Mouse (Mus musculus) layer of hippocampus, adult 18-20 months (tissue): ENCODE measurements at regions not wholly inside any gene's neighbourhood (a gene's known extent, or its start where the extent isn't known, plus 50 kb on each side); places are given as distances from the start of the nearest gene placed in this dataset.
A peak's percentile ranks its signal among the peaks of the same experiment; 100 is the strongest.
"Not testable (repeated sequence)": the region's sequence is repeated elsewhere in the genome, so short reads cannot be mapped to it uniquely, and the experiment has no call there.

ENCODE experiments used
- DNase-seq, 2 experiments: peaks; one replicate each; pipeline ENCODE4 v3.0.0; 2022; ENCODE audit warnings: low spot score in 2 of 2

DNA sequence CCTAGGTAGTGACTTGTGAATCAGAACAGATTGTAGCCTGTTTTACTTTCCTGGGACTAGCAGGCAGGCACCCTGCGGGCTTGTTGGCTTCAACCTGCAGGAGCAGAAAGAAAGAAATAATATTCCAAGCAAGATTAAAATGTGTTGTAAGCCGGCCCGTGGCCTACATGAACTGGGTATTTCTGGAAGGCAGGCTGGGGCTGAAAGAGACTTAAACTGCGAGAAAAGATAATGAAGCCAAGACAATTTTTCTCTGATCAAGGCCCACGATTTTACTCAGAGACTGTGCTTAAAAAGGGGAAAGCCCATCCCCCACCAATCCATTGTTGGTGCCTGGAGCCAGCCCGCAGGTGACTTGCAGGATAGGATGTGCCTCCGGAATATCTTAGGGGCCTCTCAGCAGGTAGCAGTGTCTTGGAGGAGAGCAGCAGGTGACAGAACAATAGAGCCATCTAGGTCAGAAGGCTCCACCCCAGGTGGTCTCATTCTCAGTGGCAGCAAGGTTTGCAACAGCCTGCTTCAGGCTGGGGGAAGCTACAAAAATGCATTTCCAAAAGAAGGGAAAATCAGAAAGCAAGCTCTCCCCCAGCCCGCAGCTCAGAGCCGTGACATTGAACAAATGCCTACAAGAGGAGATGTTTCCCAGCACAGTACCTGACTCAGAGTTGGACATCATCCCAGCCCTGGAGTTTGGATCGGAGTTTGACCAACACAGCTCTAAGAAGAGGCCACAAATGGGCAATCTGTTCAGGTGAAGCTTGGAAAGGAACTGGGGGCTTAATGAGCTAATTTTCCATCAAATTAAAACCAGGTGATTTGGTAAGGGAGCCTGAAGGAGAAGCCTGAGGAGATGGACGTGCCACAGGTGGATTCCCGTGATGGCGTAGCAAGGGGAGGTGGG lies 121.4 kb upstream of the Slc1a3 start:
- DNase-seq = no peak

DNA sequence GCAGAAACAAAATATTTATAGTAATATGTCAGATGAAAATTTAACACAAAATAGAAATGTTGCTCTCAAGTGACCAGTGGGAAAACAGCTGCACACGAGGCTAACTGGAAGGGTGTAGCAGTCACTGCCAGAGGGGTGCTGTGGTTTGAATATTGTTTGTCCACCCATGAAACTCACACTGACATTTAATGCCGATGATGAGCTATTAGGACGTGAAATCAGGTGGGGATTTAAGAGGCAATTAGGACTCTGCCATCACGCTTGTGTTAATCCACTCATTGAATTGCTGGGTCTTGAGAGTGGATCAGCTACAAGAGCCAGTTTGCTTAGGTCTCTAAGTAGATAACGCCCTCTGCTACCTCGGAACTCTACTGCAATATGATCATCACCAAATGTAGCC lies 114.3 kb upstream of the Slc1a3 start:
- no peak for DNase-seq

DNA sequence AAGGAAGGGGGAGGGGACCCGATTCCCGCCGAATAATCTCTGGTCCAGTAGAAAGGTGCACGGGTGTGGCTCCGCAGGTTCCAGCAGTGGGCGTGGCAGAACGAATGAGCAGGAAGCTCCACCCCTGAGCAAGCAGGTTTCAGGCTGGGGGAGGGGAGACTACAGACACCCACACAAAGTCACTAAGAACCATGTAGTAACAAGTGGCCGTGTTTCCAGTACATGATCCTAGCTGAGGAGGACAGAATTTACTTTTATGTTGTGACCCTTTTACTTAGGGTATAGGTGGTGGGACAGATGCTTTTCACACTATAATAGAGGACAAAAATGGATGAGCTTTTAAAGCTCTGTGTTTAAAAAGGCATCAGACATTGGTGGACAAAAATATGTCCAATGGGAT lies 112.2 kb upstream of the Slc1a3 start:
- DNase-seq = not testable (repeated sequence)

DNA sequence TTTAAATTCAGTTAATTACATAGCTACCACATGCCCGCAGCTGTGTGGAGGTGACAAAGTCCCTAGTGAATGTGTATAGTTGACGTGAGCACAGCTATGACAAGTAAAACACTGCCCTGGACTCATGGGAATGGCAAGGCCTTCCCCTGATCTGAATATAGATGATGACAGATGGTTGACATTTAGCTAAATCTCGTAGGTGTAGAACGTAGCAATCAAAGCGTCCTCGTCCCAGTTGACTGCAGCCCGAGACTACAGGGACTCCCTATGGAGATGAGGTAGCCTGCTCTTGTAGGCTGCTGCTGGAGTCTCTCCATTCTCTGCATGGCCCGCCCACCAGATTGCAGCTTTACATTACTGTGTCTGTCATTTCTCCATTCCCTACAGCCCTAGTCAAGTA lies 107.0 kb upstream of the Slc1a3 start:
- DNase-seq = peak in 1 of 2 experiments; percentile 20

DNA sequence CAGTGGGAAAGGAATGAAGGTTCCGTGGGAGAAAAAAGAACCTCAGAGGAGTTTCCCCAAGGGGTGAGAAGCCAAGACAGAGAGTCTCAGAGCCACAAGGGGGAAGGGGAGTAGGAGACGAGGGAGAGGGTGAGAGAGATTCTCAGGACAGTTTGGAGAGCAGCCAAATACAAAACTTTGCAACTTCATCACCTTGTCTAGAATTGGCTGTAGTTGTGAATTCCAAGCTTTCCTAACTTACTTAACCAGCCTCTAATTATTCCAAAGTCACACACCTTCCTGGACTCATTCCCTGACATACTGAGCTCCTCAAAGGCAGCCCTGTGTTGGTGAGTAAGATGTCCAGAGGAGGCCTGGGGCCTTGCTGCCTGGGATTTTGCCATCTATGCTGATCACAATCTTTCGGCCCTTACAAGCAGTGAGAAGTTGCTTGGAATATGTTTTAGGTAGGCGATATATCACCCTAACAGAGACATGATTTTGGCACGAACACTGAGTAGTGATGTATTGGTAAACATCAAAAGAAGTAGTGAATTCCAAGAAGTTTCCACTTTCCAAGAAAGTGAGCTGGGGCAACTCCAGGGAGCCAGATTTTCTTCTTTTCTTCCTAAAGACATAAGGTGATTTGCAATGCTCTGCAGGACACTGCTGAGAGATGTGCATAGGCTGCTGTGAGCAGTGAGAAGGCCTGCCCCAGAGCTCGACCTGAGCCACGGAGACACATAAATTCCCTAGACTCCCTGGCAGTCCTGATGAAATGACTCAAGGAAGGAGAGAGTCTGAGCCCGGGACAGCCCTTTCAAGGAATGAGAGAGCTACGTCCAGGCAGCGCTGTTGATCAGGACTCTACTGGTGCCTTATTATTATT lies 106.2 kb upstream of the Slc1a3 start:
- DNase-seq = no peak

DNA sequence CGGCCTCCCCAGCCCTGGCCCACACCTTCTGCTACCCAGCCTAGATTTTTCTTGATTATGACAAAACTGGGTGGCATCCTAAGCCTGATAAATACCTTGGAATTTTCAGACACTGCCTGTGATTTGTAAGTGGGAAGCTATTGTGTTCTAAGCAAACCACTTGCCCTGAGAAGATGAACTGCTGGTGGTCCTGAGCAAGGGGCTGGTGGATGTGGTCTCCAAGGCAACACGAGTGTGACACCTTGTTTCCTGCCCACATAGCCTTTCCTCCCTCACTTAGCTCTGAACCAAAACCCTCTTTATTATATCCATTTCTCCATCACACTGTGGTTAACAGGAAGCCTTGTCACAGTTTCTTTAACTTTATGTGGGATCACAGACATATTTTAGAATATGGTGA lies 105.4 kb upstream of the Slc1a3 start:
- no peak for DNase-seq

DNA sequence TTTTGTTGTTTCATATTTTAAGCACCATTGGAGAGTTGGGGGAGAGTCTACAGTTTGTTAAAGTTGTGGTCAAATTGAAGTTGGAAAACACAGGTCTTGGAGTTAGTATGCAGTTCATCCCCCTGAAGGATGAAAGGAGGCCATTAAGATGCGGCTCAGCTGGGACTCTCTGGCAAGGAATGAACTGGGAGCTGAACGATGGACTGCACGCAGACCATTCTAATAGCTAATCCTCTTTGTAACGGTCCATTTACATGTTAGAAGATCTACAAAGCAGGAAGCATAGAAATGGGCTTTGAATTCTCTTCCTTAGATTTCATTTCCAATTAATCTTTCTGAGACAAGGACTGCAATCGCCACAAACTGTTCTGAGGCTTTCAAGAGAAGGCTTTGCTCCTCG lies 104.7 kb upstream of the Slc1a3 start:
- peak in 1 of 2 experiments; percentile 42 for DNase-seq

DNA sequence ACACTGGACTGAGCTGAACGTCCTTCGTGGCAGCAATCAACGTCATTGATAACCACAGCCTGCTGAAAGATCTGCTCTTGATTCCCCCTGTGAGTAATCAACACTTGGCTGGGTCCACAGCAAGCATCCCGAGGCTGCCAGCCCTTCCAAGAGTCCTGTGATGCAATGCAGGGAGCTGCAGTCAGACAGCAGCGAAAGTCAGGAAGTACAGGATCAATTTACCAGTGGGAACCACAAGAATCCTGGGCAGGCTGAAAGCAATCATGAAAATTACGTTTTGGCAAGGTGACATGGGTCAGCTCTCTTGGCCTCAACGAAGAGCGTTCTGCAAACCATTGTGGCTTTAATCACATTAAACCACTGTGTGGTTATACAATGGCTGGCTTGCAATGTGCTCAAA lies 95.8 kb upstream of the Slc1a3 start:
- DNase-seq = no peak

DNA sequence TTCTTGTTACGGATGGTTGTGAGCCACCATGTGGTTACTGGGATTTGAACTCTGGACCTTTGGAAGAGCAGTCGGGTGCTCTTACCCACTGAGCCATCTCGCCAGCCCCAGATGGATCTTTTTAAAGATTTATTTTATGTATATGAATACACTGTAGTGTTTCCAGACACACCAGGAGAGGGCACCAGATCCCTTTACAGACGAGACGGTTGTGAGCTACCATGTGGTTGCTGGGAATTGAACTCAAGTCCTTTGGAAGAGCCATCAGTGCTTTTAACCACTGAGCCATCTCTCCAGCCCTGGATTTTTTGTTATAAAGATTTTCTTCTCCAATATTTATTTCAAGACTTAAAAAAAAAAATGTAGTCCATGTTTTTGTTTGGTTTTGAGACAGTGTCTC lies 95.0 kb upstream of the Slc1a3 start:
- not testable (repeated sequence) for DNase-seq

DNA sequence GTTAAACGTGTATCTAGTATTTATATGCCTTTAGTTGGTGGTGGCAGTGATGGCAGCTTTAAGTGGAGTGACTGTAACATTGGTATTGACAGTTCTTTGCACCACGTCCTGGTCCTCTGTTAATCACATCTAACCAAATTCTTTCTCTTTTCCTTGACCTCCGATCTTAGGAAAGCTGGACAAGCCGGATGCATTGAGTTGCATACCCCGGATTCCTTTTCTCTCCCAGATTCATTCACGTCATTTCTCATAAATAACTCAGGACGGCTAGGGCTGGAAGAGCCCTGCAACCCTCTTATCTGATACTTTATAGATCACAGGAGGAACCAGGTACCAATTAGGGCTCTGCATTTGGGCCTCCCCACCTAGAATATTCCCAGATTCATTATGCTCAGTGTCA lies 91.5 kb upstream of the Slc1a3 start:
- no peak for DNase-seq

DNA sequence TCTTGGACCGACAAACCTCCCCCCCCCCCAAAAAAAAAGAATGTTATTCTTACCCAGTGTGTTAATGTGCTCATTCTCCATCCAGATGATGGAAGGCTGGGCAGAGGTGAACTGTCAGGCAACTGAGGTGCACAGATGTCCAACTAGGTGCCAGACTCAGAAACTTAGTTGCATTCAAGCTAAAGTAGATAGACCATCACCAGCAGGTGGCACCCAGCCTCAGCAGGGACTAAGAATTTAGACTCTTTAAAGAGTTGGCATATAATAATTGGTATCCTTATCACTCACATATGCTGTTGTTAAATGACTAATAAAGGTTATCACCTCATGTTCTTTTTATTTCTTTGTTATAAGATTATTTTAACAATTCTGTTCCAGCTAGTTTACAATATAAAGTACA lies 86.5 kb upstream of the Slc1a3 start:
- no peak for DNase-seq

DNA sequence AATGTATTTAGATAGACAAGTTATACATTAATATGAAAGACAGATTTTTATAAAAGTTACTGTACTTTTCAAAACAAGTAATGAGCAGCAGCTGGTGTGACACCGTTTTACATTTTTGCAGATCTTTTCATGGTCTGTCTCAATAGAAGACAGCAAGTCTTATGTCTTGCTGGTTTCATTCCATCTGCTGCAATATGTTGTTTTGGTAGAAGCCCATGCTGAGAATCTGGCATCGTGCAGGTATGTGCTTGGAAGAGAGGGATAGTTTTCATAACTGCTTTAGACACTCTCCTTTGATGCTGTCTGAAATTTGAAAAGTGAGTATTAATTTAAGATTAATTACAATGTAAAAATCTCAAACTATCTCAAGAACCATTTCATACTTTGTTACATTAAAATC lies 81.5 kb upstream of the Slc1a3 start:
- peak; percentile 23 to 37 for DNase-seq

DNA sequence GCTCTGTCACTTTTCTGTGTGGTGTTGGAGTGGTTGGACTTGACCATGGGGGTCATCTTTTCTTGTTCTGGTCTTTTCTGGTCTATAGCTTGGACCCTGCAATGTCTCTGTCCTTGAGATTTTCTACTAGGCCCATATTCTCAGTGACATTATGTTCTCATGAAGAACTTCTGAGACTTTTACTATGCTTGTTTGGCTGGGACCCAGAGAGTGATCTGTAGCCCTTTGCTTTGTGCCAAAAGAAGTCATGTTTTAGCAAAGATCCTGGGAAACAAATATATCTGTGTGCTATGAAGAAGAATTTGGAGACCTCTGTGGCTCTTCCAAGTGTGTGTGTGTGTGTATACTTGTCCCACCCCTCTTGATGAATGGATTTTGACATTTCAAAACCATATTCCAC lies 79.4 kb upstream of the Slc1a3 start:
- DNase-seq = no peak

DNA sequence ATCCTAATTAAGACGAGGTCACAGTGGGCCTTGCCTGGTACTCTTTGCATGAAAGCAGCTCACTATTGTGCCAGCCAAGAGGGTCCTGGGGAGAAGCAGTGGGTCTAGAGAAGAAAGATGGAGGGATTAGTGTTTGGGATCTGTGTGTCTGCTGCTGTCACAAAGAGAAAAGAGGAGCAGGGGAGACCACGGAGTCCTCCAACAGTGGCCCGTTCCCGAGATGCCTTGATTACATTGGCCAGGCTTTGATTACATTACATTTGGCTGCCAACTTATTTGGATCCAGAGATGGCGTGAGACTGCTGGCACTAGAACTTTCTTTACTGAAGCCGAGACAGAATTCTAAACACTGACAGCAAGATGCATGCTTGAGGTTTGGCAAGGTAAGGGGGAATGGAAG lies 78.4 kb upstream of the Slc1a3 start:
- no peak for DNase-seq

DNA sequence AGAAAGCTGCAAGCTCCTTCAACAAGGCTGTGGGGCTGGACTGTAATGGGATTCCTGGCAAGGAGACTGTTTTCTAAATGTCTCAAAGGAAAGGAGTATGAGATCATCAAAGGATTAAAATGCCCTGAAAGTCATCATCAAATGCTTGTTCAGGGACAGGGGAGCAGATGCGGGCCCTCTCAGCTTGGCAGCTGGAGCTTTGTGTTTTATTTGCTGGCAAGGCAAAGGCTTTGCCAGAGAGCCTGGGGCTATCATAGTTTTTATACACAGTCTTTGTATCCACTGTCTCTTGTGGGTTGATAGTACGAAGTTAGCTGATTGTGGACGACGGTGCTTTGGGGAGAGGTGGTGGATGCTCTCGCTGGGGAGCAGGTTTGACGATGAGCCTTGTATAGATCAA lies 75.0 kb upstream of the Slc1a3 start:
- DNase-seq = no peak

DNA sequence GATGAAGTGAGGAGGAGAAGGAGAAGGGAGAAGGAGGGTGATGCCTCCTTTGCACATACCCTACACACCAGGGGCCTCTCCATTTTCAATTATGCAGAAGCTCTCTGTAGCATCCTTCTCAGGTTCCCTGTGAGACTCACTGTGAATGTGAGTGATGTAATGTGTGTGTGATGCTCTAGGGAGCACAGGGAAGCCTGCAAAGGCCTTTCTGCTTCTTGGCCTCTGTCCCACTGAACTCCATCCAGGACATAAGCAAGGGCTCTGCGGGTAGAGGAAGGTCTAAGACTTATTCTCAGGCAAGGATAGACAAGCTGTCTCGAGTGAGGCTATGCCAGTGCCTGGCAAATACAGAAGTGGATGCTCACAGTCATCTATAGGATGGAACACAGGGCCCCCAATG lies 73.0 kb upstream of the Slc1a3 start:
- DNase-seq = no peak

DNA sequence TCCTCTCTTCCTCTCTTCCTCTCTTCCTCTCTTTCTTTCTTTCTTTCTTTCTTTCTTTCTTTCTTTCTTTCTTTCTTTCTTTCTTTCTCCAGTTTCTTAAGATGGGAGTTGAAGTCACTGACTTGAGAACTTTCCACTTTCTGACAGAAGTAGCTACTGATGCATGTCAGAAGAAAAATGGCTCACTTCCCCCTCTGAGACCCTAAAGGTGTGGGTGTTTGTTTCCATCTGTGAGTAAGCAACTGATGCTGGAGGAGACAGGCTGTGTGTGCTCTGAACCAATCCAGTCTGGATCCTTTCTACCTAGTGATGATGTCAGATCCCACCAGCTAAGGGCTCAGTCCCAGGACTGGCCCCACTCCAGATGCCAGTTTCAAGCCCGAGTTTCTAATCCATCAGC lies 72.5 kb upstream of the Slc1a3 start:
- no peak for DNase-seq

DNA sequence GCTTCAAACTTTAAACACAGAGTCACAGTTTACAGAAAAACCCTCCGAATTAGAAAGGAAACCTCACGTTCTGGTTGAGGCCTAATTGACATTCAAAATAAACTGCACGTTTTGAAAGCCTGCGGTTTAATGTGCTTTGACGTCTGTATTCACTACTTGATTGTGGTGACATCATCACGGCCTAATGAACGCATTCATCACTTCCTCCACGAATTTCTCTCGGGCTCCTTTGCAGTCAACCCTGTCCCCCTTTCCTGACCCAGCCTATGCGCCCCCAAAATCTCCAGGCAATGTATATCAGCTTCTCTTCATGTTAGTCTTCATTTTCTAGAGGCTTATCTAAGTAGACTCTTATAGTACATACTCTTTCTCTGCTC lies 71.6 kb upstream of the Slc1a3 start:
- no peak for DNase-seq

DNA sequence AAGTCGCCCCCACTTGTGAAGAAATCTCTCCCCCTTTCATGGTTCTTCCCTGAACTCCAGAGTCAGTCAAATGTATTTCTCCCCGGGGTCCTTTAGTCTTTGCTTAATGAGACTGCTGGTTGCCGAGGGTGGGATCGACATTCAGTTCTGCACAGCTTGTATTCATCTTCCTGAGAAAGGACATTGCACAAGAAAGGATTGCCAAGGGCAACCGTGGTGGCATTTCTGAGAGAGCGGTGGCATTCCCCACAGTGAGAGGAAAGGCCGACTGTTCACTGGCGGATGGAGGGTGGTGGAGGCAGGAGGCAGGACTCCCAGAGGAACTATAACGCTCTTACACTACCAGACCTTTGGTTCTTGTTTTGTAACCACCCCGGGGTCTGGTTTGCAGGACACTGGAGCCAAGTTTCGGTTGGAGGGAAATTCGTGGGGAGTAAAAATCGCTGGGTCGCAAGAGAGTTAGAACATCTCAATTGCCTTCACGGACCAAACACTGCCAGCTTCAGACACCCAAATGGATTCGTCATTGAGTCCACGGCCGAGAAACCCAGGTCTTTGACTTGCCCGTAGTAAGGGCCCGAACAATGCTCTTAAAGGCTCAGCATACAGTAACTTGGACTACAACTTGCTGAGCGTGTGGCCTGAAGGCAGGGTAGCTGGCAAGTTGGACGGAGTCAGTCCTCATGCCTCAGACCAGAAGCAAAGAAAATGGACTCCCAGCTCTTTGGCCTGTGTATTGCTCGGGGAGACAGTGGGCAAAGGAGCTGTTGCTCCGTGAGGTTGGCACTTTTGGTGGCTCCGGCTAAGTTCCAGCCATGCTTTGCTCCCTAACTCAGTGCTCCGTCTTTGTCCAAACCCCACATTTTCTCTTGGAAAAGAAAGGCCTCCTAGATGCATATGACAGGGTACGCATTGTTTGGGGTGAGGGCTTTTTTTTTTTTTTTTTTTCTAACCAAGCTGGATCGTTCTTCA lies 70.9 kb upstream of the Slc1a3 start:
- peak; percentile 12 to 42 for DNase-seq

DNA sequence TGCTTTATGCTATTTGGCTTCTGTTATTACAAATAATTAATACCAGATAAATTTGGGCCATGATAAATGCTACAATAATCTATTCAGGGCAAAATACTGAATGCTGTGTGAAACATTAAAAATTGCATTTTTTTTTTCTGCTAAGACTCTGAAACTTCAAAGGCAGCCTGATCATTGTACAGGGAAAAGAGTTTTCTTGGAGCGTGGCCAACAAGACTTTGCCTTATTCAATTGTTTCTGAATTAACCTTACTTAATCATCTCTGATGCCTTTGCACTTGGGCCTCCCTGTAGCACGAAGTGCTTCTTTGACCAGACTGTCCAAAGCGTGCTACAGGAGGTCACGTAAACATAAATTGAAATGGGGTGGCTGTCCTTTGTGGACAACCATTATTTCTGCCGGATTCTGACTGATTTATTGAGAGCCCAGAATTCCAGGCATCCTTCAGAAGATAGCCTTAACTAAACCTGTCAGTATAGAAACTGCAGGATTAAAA lies 69.9 kb upstream of the Slc1a3 start:
- DNase-seq = no peak
